Mouse (Mus musculus) activated CD4-positive, CD25-positive, alpha-beta regulatory T cell, adult 4 months (primary cell): ENCODE measurements around the gene Ppfia3. TPM values are rescaled to one million over a fixed set of nuclear protein-coding genes. Genes with fewer than 3 reads are reported as not detected.

Source experiments
- ATAC-seq: one replicate; pipeline ENCODE4 v1.8.0; 2017
- polyA plus RNA-seq, 2 experiments: library from polyadenylated mRNA; unstranded; fragments of 100-300 nt; shearing (Covaris generic); gene quantifications; one replicate each; pipeline ENCODE4 v1.2.1; 2017

Ppfia3 gene
- polyA plus RNA-seq, 2 experiments from 2014 or later: not detected

DNA sequence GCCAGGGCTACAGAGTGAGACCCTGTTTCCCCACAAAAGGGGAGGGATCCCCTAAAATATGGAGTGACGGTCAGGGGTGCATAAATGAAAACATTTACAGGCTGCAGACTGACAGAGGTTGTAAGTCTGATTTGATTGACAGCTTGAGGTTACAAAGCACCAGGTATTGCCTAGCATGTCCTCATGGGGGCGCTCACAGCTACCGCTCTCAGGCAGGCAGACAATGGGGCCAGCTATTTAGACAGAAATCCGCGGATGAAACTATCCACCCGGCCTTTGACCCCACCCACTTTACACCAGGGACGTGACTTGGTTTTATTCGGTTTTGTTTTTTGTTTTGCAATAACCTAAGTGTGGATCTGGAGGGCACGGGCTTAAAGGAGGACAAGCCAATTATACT lies 57.4 kb downstream of the Ppfia3 start:
- ATAC-seq: peak; percentile 54

DNA sequence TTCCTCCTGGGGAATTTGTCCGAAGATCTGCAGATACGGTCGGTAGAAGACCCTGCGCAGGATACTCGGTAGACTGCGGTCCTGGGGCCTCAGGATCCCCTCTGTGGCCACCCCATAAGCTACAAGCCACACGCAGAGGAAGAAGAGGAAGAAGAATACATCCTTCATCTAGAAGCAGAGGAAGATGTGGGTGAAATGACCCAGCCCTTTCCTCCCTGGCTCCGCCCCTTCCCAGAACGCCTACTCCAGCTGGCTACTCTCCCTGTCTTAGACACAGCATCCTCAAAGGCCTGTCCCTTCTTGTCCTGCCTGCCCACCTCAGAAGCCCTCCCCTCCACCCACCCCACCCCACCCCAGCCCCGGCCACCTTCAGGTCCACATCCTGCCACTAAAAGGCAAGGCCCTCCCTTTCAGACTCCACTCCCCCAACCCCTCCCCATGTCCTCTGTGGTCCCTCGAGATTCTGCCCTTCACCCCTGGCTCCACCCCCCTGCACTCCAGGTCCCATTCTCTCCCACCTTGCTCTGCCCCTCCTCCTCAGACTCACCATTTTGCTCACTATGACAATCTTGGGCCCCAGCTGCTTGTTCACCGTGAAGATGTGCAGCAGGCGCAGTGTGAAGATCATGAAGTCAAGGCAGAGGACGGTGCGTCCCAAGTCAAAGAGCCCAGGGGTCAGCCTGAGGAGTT lies 58.1 kb downstream of the Ppfia3 start:
- ATAC-seq: peak; percentile 40

DNA sequence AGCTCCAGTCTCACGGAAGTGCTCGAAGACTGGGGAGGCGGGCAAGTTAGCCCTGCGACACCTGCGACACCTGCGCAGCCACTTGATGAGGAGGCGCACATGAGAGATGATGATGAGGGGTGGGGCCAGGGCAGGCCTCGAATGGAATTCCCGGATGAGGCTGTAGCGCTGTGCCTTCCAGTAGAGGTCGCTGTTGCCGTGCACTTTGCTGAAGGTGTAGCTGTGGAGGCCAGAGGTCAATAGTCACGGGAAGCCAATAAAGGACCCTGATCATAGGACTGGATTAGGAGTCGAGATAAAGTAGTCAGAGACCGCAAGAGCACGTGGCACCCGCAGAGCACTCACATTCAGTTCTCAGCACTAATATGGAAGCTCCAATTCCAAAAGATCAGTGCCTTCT lies 61.5 kb downstream of the Ppfia3 start:
- ATAC-seq: no peak

DNA sequence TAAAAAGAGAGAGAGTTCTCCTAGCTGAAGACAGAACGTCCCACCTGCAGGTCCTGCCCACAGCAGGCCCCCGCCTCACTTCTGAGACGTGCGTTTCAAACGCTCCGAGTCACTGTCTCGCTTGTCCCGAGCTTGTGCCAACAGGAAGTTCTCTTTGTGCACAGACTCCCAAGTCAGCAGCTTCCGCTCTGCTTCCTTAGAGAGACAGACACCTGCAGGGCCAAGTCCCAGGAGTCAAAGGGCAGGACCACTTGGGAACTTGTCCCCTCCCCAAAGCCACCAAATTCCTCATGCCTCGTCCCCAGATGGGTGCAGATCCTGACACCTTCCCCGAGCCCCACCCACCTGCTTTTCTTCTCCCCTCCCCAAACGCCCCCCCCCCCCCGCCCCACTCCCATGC lies 62.0 kb downstream of the Ppfia3 start:
- no peak for ATAC-seq

DNA sequence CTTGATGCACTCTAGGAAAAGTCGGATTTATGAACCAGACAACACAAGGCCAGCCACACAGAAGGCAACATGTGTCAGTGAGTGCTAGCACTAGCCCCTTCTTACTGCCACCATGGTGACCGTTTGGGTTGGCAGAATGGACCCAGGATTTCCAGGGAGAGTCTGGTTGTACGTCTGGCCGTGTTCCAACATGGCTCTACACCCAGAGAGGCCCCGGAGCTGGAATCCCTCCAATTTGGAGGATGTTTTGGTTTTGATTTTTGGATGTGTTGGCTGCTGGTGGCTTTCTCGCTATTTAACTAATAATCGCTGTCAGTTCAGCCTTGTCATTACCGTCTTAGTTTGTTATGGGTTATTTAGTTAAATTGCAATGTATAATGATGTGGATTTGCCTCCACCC lies 64.2 kb downstream of the Ppfia3 start:
- ATAC-seq: no peak

DNA sequence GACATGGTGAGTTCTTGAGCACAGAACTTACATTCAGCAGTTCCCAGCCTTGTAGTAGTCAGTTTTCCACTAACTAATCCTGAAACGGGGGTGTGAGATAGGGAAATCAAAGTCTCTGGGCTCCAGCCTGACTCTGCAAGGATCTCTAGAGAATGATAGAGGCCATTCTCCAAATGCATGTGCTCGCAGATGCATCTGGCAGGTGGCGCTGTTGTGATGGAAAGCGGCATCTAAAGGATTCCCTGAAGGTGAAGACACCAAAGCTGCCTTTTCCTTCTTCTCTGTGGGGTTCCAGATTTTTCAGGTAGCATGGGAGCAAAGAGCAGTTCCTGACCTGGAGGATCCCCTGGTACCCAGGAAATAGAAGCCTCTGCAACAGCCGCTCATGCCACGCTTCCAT lies 66.5 kb downstream of the Ppfia3 start:
- no peak for ATAC-seq

DNA sequence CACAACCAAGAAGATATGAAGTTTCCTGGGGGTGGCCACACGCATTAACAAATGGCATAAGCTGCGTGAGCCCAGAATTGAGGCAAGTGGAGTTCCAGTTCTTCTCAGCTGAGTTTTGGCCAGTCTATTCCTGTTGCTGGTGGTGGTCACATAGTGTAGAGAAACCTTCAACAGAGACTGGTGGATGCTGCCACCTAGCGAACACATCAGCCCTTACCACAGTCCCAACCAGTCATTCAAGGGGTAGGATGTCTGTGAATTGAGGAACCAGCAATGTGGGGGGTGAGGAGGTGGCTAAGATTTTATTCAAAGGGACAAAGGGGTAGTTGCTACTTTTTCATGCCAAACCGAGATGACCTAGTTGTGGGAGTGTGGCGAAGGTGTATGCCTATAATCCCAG lies 67.1 kb downstream of the Ppfia3 start:
- ATAC-seq: peak; percentile 54

DNA sequence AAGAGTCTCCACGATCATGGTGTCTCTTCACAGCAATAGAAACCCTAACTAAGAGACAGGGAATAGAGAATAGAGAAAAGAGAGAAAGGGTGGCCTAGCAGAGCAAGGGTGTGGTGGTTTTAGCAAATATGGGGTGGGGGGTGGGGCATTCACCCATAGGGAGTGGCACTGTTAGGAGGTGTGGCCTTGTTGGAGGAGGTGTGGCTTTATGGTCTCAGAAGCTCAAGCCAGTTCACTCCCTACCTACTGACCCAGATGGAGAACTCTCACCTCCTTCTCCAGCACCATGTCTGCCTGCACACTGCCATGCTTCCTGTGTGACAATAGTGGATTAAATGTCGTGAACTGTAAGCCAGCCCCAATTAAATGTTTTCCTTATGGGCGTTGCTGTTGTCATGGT lies 69.3 kb downstream of the Ppfia3 start:
- no peak for ATAC-seq

DNA sequence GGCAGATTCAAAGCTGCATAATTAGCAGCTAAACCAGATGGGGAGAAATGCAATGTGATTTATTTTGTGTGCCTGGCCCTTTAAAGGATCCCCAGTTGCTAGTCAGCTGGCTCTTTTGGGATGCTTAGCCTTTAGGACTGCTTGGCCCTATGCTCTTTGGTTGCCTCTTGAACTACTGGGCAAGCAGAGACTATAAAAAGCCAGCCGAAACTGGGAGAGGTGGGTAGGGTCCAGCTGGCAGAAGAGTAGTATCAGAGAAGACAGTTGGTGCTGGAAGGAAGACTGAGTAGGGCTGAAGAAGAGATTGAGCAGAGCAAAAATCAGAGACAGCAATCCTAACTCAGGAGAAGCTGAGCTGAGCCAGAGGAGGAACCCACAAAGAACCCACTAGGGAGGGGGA lies 70.2 kb downstream of the Ppfia3 start:
- no peak for ATAC-seq

Other genes with a start within 250 kb of the Ppfia3 start
- gene Rps11, start 242.6 kb downstream of the Ppfia3 start, polyA plus RNA-seq: 1,000 to 10,000 TPM; 4,562 to 5,652 TPM
- gene Rpl13a, start 238.3 kb downstream of the Ppfia3 start, polyA plus RNA-seq: 1,000 to 10,000 TPM; 7,090 to 8,122 TPM
- not detected for gene Gm45713, start 230.8 kb downstream of the Ppfia3 start, polyA plus RNA-seq
- 100 to 1,000 TPM; 118 to 125 TPM for gene Flt3l, start 230.6 kb downstream of the Ppfia3 start, polyA plus RNA-seq
- 10 to 100 TPM; 44.4 to 53.0 TPM for gene Pih1d1, start 212.7 kb downstream of the Ppfia3 start, polyA plus RNA-seq
- gene Aldh16a1, start 212.4 kb downstream of the Ppfia3 start, polyA plus RNA-seq: 10 to 100 TPM; 21.4 to 27.4 TPM
- not detected for gene Slc17a7, start 203.1 kb downstream of the Ppfia3 start, polyA plus RNA-seq
- gene Gfy, start 187.4 kb downstream of the Ppfia3 start, polyA plus RNA-seq: not detected
- not detected for gene Pth2, start 186.0 kb downstream of the Ppfia3 start, polyA plus RNA-seq
- under 1 TPM; 0.24 to 0.34 TPM for gene Ccdc155, start 162.1 kb downstream of the Ppfia3 start, polyA plus RNA-seq
- 10 to 100 TPM; 20.6 to 24.7 TPM for gene Dkkl1, start 154.9 kb downstream of the Ppfia3 start, polyA plus RNA-seq
- 1 to 10 TPM; 1.5 to 2.8 TPM for gene Tead2, start 151.3 kb downstream of the Ppfia3 start, polyA plus RNA-seq
- gene Cd37, start 127.9 kb downstream of the Ppfia3 start, polyA plus RNA-seq: 100 to 1,000 TPM; 420 to 495 TPM
- not detected for gene Slc6a16, start 125.9 kb downstream of the Ppfia3 start, polyA plus RNA-seq
- not detected for gene Slc6a21, start 89.5 kb downstream of the Ppfia3 start, polyA plus RNA-seq
- gene Trpm4, start 33.2 kb downstream of the Ppfia3 start, polyA plus RNA-seq: 10 to 100 TPM; 21.7 to 27.8 TPM
- not detected for gene Hrc, start 31.7 kb downstream of the Ppfia3 start, polyA plus RNA-seq
- not detected for gene Lin7b, start 3.6 kb upstream of the Ppfia3 start, polyA plus RNA-seq
- gene Snrnp70, start 28.7 kb upstream of the Ppfia3 start, polyA plus RNA-seq: 100 to 1,000 TPM in 1 of 2 experiments, 10 to 100 TPM in 1; 68.1 to 108 TPM
- gene Kcna7, start 38.6 kb upstream of the Ppfia3 start, polyA plus RNA-seq: not detected
- gene Ntf5, start 46.7 kb upstream of the Ppfia3 start, polyA plus RNA-seq: not detected
- not detected for gene Lhb, start 53.8 kb upstream of the Ppfia3 start, polyA plus RNA-seq
- 1 to 10 TPM; 9.3 to 9.8 TPM for gene Gys1, start 67.8 kb upstream of the Ppfia3 start, polyA plus RNA-seq
- gene Ruvbl2, start 71.1 kb upstream of the Ppfia3 start, polyA plus RNA-seq: 10 to 100 TPM; 47.4 to 51.2 TPM
- 1,000 to 10,000 TPM; 1,527 to 1,850 TPM for gene Ftl1, start 92.9 kb upstream of the Ppfia3 start, polyA plus RNA-seq
- 100 to 1,000 TPM in 1 of 2 experiments, 10 to 100 TPM in 1; 94.5 to 202 TPM for gene Bax, start 99.9 kb upstream of the Ppfia3 start, polyA plus RNA-seq
- gene Tulp2, start 114.9 kb upstream of the Ppfia3 start, polyA plus RNA-seq: under 1 TPM in 1 of 2 experiments, not detected in 1; 0.44 TPM
- not detected for gene Gm45808, start 119.8 kb upstream of the Ppfia3 start, polyA plus RNA-seq
- 1 to 10 TPM in 1 of 2 experiments, under 1 TPM in 1; 0.61 to 1.3 TPM for gene Dhdh, start 121.8 kb upstream of the Ppfia3 start, polyA plus RNA-seq
- gene Nucb1, start 143.4 kb upstream of the Ppfia3 start, polyA plus RNA-seq: 100 to 1,000 TPM; 103 to 130 TPM
- 10 to 100 TPM; 27.5 to 33.4 TPM for gene Ppp1r15a, start 159.2 kb upstream of the Ppfia3 start, polyA plus RNA-seq
- under 1 TPM in 1 of 2 experiments, not detected in 1; 0.79 TPM for gene Plekha4, start 159.3 kb upstream of the Ppfia3 start, polyA plus RNA-seq
- not detected for gene Hsd17b14, start 187.9 kb upstream of the Ppfia3 start, polyA plus RNA-seq
- gene Bcat2, start 203.1 kb upstream of the Ppfia3 start, polyA plus RNA-seq: 10 to 100 TPM; 40.9 to 56.9 TPM
- not detected for gene Fgf21, start 248.5 kb upstream of the Ppfia3 start, polyA plus RNA-seq